Mouse (Mus musculus): ENCODE results near the gene Gm5485. TPM values are rescaled to one million over a fixed set of nuclear protein-coding genes. Genes with fewer than 3 reads are reported as not detected.

Gm5485 gene
- polyA plus RNA-seq, 1 experiment, result not detected

- Histone ChIP-seq H3K27ac (ENCODE audit: control insufficient read depth, insufficient read depth, low read length) (no peak overlapping the region), H3K27me3 (ENCODE audit: control insufficient read depth, insufficient read depth, low read length) (no peaks in the 10 kb centered on the region), H3K4me1 (replicated peaks; ENCODE audit: control insufficient read depth, insufficient read depth, low read length) (no peaks in the 10 kb centered on the region), H3K4me3 (ENCODE audit: control insufficient read depth, insufficient read depth, low read length) (no peak overlapping the region), H3K36me3 (ENCODE audit: control insufficient read depth, insufficient read depth, low read length) (no peaks in the 10 kb centered on the region)
- no peak for TF ChIP-seq CTCF (IDR thresholded peaks at IDR 0.05; ENCODE audit: borderline replicate concordance, control insufficient read depth, extremely low read depth, insufficient read depth, low read length, poor library complexity)
- DNase-seq, result no peak
- WGBS, result 88% methylated on average over 7 of the region's 7 CpGs
Measured at GRCm38 (mm10) chr16:48409580-48409979, 2.6 kb downstream of the Gm5485 start.

GRCm38 (mm10) chr16:48405674-48406403 lies 6.4 kb downstream of the Gm5485 start:
- no peak for DNase-seq
- no peak for TF ChIP-seq POLR2A (IDR thresholded peaks at IDR 0.05; ENCODE audit: control insufficient read depth, extremely low read depth, insufficient read depth, low read length, poor library complexity)
- no peak for TF ChIP-seq CTCF (IDR thresholded peaks at IDR 0.05; ENCODE audit: borderline replicate concordance, control insufficient read depth, extremely low read depth, insufficient read depth, low read length, poor library complexity)
- H3K36me3 ChIP-seq (ENCODE audit: control insufficient read depth, insufficient read depth, low read length), result no peaks in the 10 kb centered on the region
- no peak overlapping the region for H3K4me3 ChIP-seq (ENCODE audit: control insufficient read depth, insufficient read depth, low read length)
- H3K4me1 ChIP-seq (replicated peaks; ENCODE audit: control insufficient read depth, insufficient read depth, low read length), result no peaks in the 10 kb centered on the region
- no peak overlapping the region for H3K27ac ChIP-seq (ENCODE audit: control insufficient read depth, insufficient read depth, low read length)
- WGBS, result 88% methylated on average over 10 of the region's 10 CpGs
- H3K27me3 ChIP-seq (ENCODE audit: control insufficient read depth, insufficient read depth, low read length), result no peaks in the 10 kb centered on the region

GRCm38 (mm10) chr16:48404009-48404408 lies 8.2 kb downstream of the Gm5485 start:
- no peaks in the 10 kb centered on the region for H3K36me3 ChIP-seq (ENCODE audit: control insufficient read depth, insufficient read depth, low read length)
- H3K27ac ChIP-seq (ENCODE audit: control insufficient read depth, insufficient read depth, low read length), result no peak overlapping the region
- no peaks in the 10 kb centered on the region for H3K4me1 ChIP-seq (replicated peaks; ENCODE audit: control insufficient read depth, insufficient read depth, low read length)
- no peak overlapping the region for H3K4me3 ChIP-seq (ENCODE audit: control insufficient read depth, insufficient read depth, low read length)
- no peak for TF ChIP-seq CTCF (IDR thresholded peaks at IDR 0.05; ENCODE audit: borderline replicate concordance, control insufficient read depth, extremely low read depth, insufficient read depth, low read length, poor library complexity)
- no peak for TF ChIP-seq POLR2A (IDR thresholded peaks at IDR 0.05; ENCODE audit: control insufficient read depth, extremely low read depth, insufficient read depth, low read length, poor library complexity)
- no peak for DNase-seq
- no peaks in the 10 kb centered on the region for H3K27me3 ChIP-seq (ENCODE audit: control insufficient read depth, insufficient read depth, low read length)

- DNase-seq, result no peak
- H3K27ac ChIP-seq (ENCODE audit: control insufficient read depth, insufficient read depth, low read length), result no peak overlapping the region
- no peaks in the 10 kb centered on the region for H3K36me3 ChIP-seq (ENCODE audit: control insufficient read depth, insufficient read depth, low read length)
- H3K4me1 ChIP-seq (replicated peaks; ENCODE audit: control insufficient read depth, insufficient read depth, low read length), result no peaks in the 10 kb centered on the region
- H3K27me3 ChIP-seq (ENCODE audit: control insufficient read depth, insufficient read depth, low read length), result no peaks in the 10 kb centered on the region
- 33% methylated on average over 3 of the region's 3 CpGs for WGBS
- H3K4me3 ChIP-seq (ENCODE audit: control insufficient read depth, insufficient read depth, low read length), result no peak overlapping the region
- no peak for TF ChIP-seq CTCF (IDR thresholded peaks at IDR 0.05; ENCODE audit: borderline replicate concordance, control insufficient read depth, extremely low read depth, insufficient read depth, low read length, poor library complexity)
Measured at GRCm38 (mm10) chr16:48403423-48403822, 8.8 kb downstream of the Gm5485 start.

- H3K27me3 ChIP-seq (ENCODE audit: control insufficient read depth, insufficient read depth, low read length), result no peaks in the 10 kb centered on the region
- WGBS, result 88% methylated on average over 4 of the region's 4 CpGs
- no peak for DNase-seq
- H3K4me1 ChIP-seq (replicated peaks; ENCODE audit: control insufficient read depth, insufficient read depth, low read length), result no peaks in the 10 kb centered on the region
- H3K4me3 ChIP-seq (ENCODE audit: control insufficient read depth, insufficient read depth, low read length), result no peak overlapping the region
- no peaks in the 10 kb centered on the region for H3K36me3 ChIP-seq (ENCODE audit: control insufficient read depth, insufficient read depth, low read length)
- no peak for TF ChIP-seq POLR2A (IDR thresholded peaks at IDR 0.05; ENCODE audit: control insufficient read depth, extremely low read depth, insufficient read depth, low read length, poor library complexity)
- TF ChIP-seq CTCF (IDR thresholded peaks at IDR 0.05; ENCODE audit: borderline replicate concordance, control insufficient read depth, extremely low read depth, insufficient read depth, low read length, poor library complexity), result no peak
- no peak overlapping the region for H3K27ac ChIP-seq (ENCODE audit: control insufficient read depth, insufficient read depth, low read length)
Measured at GRCm38 (mm10) chr16:48402963-48403362, 9.3 kb downstream of the Gm5485 start.

GRCm38 (mm10) chr16:48395278-48395677 lies 16.9 kb downstream of the Gm5485 start:
- 94% methylated on average over 2 of the region's 2 CpGs for WGBS
- H3K27ac ChIP-seq (ENCODE audit: control insufficient read depth, insufficient read depth, low read length), result no peak overlapping the region
- no peaks in the 10 kb centered on the region for H3K4me1 ChIP-seq (replicated peaks; ENCODE audit: control insufficient read depth, insufficient read depth, low read length)
- no peaks in the 10 kb centered on the region for H3K36me3 ChIP-seq (ENCODE audit: control insufficient read depth, insufficient read depth, low read length)
- no peak for TF ChIP-seq POLR2A (IDR thresholded peaks at IDR 0.05; ENCODE audit: control insufficient read depth, extremely low read depth, insufficient read depth, low read length, poor library complexity)
- TF ChIP-seq CTCF (IDR thresholded peaks at IDR 0.05; ENCODE audit: borderline replicate concordance, control insufficient read depth, extremely low read depth, insufficient read depth, low read length, poor library complexity), result no peak
- H3K27me3 ChIP-seq (ENCODE audit: control insufficient read depth, insufficient read depth, low read length), result no peaks in the 10 kb centered on the region
- no peak overlapping the region for H3K4me3 ChIP-seq (ENCODE audit: control insufficient read depth, insufficient read depth, low read length)
- DNase-seq, result no peak

GRCm38 (mm10) chr16:48386982-48387381 lies 25.2 kb downstream of the Gm5485 start:
- Histone ChIP-seq H3K27ac (ENCODE audit: control insufficient read depth, insufficient read depth, low read length) (no peak overlapping the region), H3K27me3 (ENCODE audit: control insufficient read depth, insufficient read depth, low read length) (no peaks in the 10 kb centered on the region), H3K4me3 (ENCODE audit: control insufficient read depth, insufficient read depth, low read length) (no peak overlapping the region), H3K4me1 (replicated peaks; ENCODE audit: control insufficient read depth, insufficient read depth, low read length) (no peaks in the 10 kb centered on the region), H3K36me3 (ENCODE audit: control insufficient read depth, insufficient read depth, low read length) (no peaks in the 10 kb centered on the region)
- WGBS, result 86% methylated on average over 2 of the region's 2 CpGs
- TF ChIP-seq CTCF (IDR thresholded peaks at IDR 0.05; ENCODE audit: borderline replicate concordance, control insufficient read depth, extremely low read depth, insufficient read depth, low read length, poor library complexity) (no peak), POLR2A (IDR thresholded peaks at IDR 0.05; ENCODE audit: control insufficient read depth, extremely low read depth, insufficient read depth, low read length, poor library complexity) (no peak)
- DNase-seq, result no peak
